Mouse (Mus musculus): Measurements from ENCODE around the gene Adra2b. TPM values are rescaled to one million over a fixed set of nuclear protein-coding genes. Genes with fewer than 3 reads are reported as not detected.
A peak's percentile ranks its signal among the peaks of the same experiment; 100 is the strongest.

Adra2b gene
- polyA plus RNA-seq, 1 experiment from 2014 or later, result 16.7 TPM

- 62% methylated on average over 2 of the region's 2 CpGs for WGBS (ENCODE audit: insufficient replicate concordance)
- no peaks in the 10 kb centered on the region for H3K4me1 ChIP-seq (ENCODE audit: control insufficient read depth, low read depth, low read length)
- no peak overlapping the region for H3K27ac ChIP-seq (ENCODE audit: low read length)
- H3K4me2 ChIP-seq (ENCODE audit: low read depth, low read length), result no peak overlapping the region
- ATAC-seq (ENCODE audit: low read depth), result no peak
- H3K9ac ChIP-seq (ENCODE audit: low read depth, low read length), result no peak overlapping the region
- H3K27me3 ChIP-seq (ENCODE audit: control insufficient read depth, insufficient read depth, low read depth, low read length), result no peaks in the 10 kb centered on the region
- no peak overlapping the region for H3K4me3 ChIP-seq (ENCODE audit: low read depth, low read length)
- H3K36me3 ChIP-seq (ENCODE audit: control insufficient read depth, insufficient read depth), result no peaks in the 10 kb centered on the region
- H3K9me3 ChIP-seq (replicated peaks; ENCODE audit: control insufficient read depth, low read length), result no peaks in the 10 kb centered on the region
Measured at GRCm38 (mm10) chr2:127387521-127387920, 24.5 kb downstream of the Adra2b start.

GRCm38 (mm10) chr2:127390352-127390751 lies 27.3 kb downstream of the Adra2b start:
- 68% methylated on average over 3 of the region's 3 CpGs for WGBS (ENCODE audit: insufficient replicate concordance)
- no peak for ATAC-seq (ENCODE audit: low read depth)
- Histone ChIP-seq H3K36me3 (ENCODE audit: control insufficient read depth, insufficient read depth) (no peaks in the 10 kb centered on the region), H3K4me2 (ENCODE audit: low read depth, low read length) (no peak overlapping the region), H3K9me3 (replicated peaks; ENCODE audit: control insufficient read depth, low read length) (no peaks in the 10 kb centered on the region), H3K27ac (ENCODE audit: low read length) (no peak overlapping the region), H3K9ac (ENCODE audit: low read depth, low read length) (no peak overlapping the region), H3K4me1 (ENCODE audit: control insufficient read depth, low read depth, low read length) (no peaks in the 10 kb centered on the region), H3K27me3 (ENCODE audit: control insufficient read depth, insufficient read depth, low read depth, low read length) (no peaks in the 10 kb centered on the region), H3K4me3 (ENCODE audit: low read depth, low read length) (no peak overlapping the region)

GRCm38 (mm10) chr2:127390846-127391245 lies 27.8 kb downstream of the Adra2b start:
- no peaks in the 10 kb centered on the region for H3K36me3 ChIP-seq (ENCODE audit: control insufficient read depth, insufficient read depth)
- no peaks in the 10 kb centered on the region for H3K4me1 ChIP-seq (ENCODE audit: control insufficient read depth, low read depth, low read length)
- ATAC-seq (ENCODE audit: low read depth), result no peak
- 59% methylated on average over 4 of the region's 4 CpGs for WGBS (ENCODE audit: insufficient replicate concordance)
- no peak overlapping the region for H3K27ac ChIP-seq (ENCODE audit: low read length)
- H3K9ac ChIP-seq (ENCODE audit: low read depth, low read length), result no peak overlapping the region
- no peak overlapping the region for H3K4me2 ChIP-seq (ENCODE audit: low read depth, low read length)
- no peaks in the 10 kb centered on the region for H3K9me3 ChIP-seq (replicated peaks; ENCODE audit: control insufficient read depth, low read length)
- H3K27me3 ChIP-seq (ENCODE audit: control insufficient read depth, insufficient read depth, low read depth, low read length), result no peaks in the 10 kb centered on the region
- no peak overlapping the region for H3K4me3 ChIP-seq (ENCODE audit: low read depth, low read length)

GRCm38 (mm10) chr2:127391323-127391722 lies 28.3 kb downstream of the Adra2b start:
- 21% methylated on average over 3 of the region's 3 CpGs for whole genome bisulfite sequencing (ENCODE audit: insufficient replicate concordance)
- no peaks in the 10 kb centered on the region for H3K9me3 ChIP-seq (replicated peaks; ENCODE audit: control insufficient read depth, low read length)
- H3K36me3 ChIP-seq (ENCODE audit: control insufficient read depth, insufficient read depth), result no peaks in the 10 kb centered on the region
- H3K27me3 ChIP-seq (ENCODE audit: control insufficient read depth, insufficient read depth, low read depth, low read length), result no peaks in the 10 kb centered on the region
- no peak overlapping the region for H3K9ac ChIP-seq (ENCODE audit: low read depth, low read length)
- no peak for ATAC-seq (ENCODE audit: low read depth)
- H3K4me3 ChIP-seq (ENCODE audit: low read depth, low read length), result no peak overlapping the region
- H3K27ac ChIP-seq (ENCODE audit: low read length), result no peak overlapping the region
- H3K4me1 ChIP-seq (ENCODE audit: control insufficient read depth, low read depth, low read length), result no peaks in the 10 kb centered on the region
- no peak overlapping the region for H3K4me2 ChIP-seq (ENCODE audit: low read depth, low read length)

GRCm38 (mm10) chr2:127394606-127395161 lies 31.7 kb downstream of the Adra2b start:
- peak; percentile 28 for ATAC-seq (ENCODE audit: low read depth)
- H3K36me3 ChIP-seq (ENCODE audit: control insufficient read depth, insufficient read depth), result no peaks in the 10 kb centered on the region
- no peak overlapping the region for H3K4me2 ChIP-seq (ENCODE audit: low read depth, low read length)
- H3K4me3 ChIP-seq (ENCODE audit: low read depth, low read length), result no peak overlapping the region
- no peaks in the 10 kb centered on the region for H3K9me3 ChIP-seq (replicated peaks; ENCODE audit: control insufficient read depth, low read length)
- no peak overlapping the region for H3K9ac ChIP-seq (ENCODE audit: low read depth, low read length)
- H3K27ac ChIP-seq (ENCODE audit: low read length), result no peak overlapping the region
- H3K4me1 ChIP-seq (ENCODE audit: control insufficient read depth, low read depth, low read length), result no peaks in the 10 kb centered on the region
- WGBS (ENCODE audit: insufficient replicate concordance), result 70% methylated on average over 5 of the region's 5 CpGs
- no peaks in the 10 kb centered on the region for H3K27me3 ChIP-seq (ENCODE audit: control insufficient read depth, insufficient read depth, low read depth, low read length)

- no peaks in the 10 kb centered on the region for H3K9me3 ChIP-seq (replicated peaks; ENCODE audit: control insufficient read depth, low read length)
- no peaks in the 10 kb centered on the region for H3K27me3 ChIP-seq (ENCODE audit: control insufficient read depth, insufficient read depth, low read depth, low read length)
- H3K36me3 ChIP-seq (ENCODE audit: control insufficient read depth, insufficient read depth), result no peaks in the 10 kb centered on the region
- no peak overlapping the region for H3K9ac ChIP-seq (ENCODE audit: low read depth, low read length)
- 70% methylated on average over 7 of the region's 7 CpGs for WGBS (ENCODE audit: insufficient replicate concordance)
- H3K4me3 ChIP-seq (ENCODE audit: low read depth, low read length), result no peak overlapping the region
- H3K4me1 ChIP-seq (ENCODE audit: control insufficient read depth, low read depth, low read length), result no peaks in the 10 kb centered on the region
- H3K4me2 ChIP-seq (ENCODE audit: low read depth, low read length), result no peak overlapping the region
- H3K27ac ChIP-seq (ENCODE audit: low read length), result no peak overlapping the region
- ATAC-seq (ENCODE audit: low read depth), result peak; percentile 78
Measured at GRCm38 (mm10) chr2:127398738-127399137, 35.7 kb downstream of the Adra2b start.

- no peaks in the 10 kb centered on the region for H3K36me3 ChIP-seq (ENCODE audit: control insufficient read depth, insufficient read depth)
- WGBS (ENCODE audit: insufficient replicate concordance), result 74% methylated on average over 6 of the region's 6 CpGs
- no peaks in the 10 kb centered on the region for H3K4me1 ChIP-seq (ENCODE audit: control insufficient read depth, low read depth, low read length)
- no peak overlapping the region for H3K27ac ChIP-seq (ENCODE audit: low read length)
- no peaks in the 10 kb centered on the region for H3K9me3 ChIP-seq (replicated peaks; ENCODE audit: control insufficient read depth, low read length)
- H3K4me2 ChIP-seq (ENCODE audit: low read depth, low read length), result no peak overlapping the region
- H3K4me3 ChIP-seq (ENCODE audit: low read depth, low read length), result no peak overlapping the region
- H3K27me3 ChIP-seq (ENCODE audit: control insufficient read depth, insufficient read depth, low read depth, low read length), result peaks cover 3% of the 10 kb centered on the region; the same call in 1 of the 2 replicates
- ATAC-seq (ENCODE audit: low read depth), result peak; percentile 19; the same call in 1 of the 2 replicates
- H3K9ac ChIP-seq (ENCODE audit: low read depth, low read length), result no peak overlapping the region
Measured at GRCm38 (mm10) chr2:127411126-127411525, 48.1 kb downstream of the Adra2b start.

- Histone ChIP-seq H3K4me2 (ENCODE audit: low read depth, low read length) (no peak overlapping the region), H3K27me3 (ENCODE audit: control insufficient read depth, insufficient read depth, low read depth, low read length) (no peaks in the 10 kb centered on the region; the same call in 1 of the 2 replicates), H3K9ac (ENCODE audit: low read depth, low read length) (no peak overlapping the region), H3K4me3 (ENCODE audit: low read depth, low read length) (no peak overlapping the region), H3K9me3 (replicated peaks; ENCODE audit: control insufficient read depth, low read length) (no peaks in the 10 kb centered on the region), H3K4me1 (ENCODE audit: control insufficient read depth, low read depth, low read length) (no peaks in the 10 kb centered on the region), H3K27ac (ENCODE audit: low read length) (no peak overlapping the region), H3K36me3 (ENCODE audit: control insufficient read depth, insufficient read depth) (no peaks in the 10 kb centered on the region)
- 56% methylated on average over 10 of the region's 10 CpGs for WGBS (ENCODE audit: insufficient replicate concordance)
- ATAC-seq (ENCODE audit: low read depth), result no peak
Measured at GRCm38 (mm10) chr2:127415806-127416205, 52.8 kb downstream of the Adra2b start.

- H3K27me3 ChIP-seq (ENCODE audit: control insufficient read depth, insufficient read depth, low read depth, low read length), result no peaks in the 10 kb centered on the region; the same call in 1 of the 2 replicates
- no peak overlapping the region for H3K4me2 ChIP-seq (ENCODE audit: low read depth, low read length)
- no peaks in the 10 kb centered on the region for H3K36me3 ChIP-seq (ENCODE audit: control insufficient read depth, insufficient read depth)
- no peaks in the 10 kb centered on the region for H3K4me1 ChIP-seq (ENCODE audit: control insufficient read depth, low read depth, low read length)
- H3K9ac ChIP-seq (ENCODE audit: low read depth, low read length), result no peak overlapping the region
- no peak overlapping the region for H3K4me3 ChIP-seq (ENCODE audit: low read depth, low read length)
- no peak for ATAC-seq (ENCODE audit: low read depth)
- no peaks in the 10 kb centered on the region for H3K9me3 ChIP-seq (replicated peaks; ENCODE audit: control insufficient read depth, low read length)
- 39% methylated on average over 3 of the region's 3 CpGs for WGBS (ENCODE audit: insufficient replicate concordance)
- H3K27ac ChIP-seq (ENCODE audit: low read length), result no peak overlapping the region
Measured at GRCm38 (mm10) chr2:127416706-127417105, 53.7 kb downstream of the Adra2b start.
